Mouse (Mus musculus) urinary bladder, postnatal 36 days (tissue): ENCODE data around the gene Tcp10c.
"Not testable (repeated sequence)": the region's sequence is repeated elsewhere in the genome, so short reads cannot be mapped to it uniquely, and the experiment has no call there.

Experiments
- DNase-seq, 2 experiments: peaks; one replicate each; pipeline ENCODE4 v3.0.0; 2022; ENCODE audit warnings: low spot score in 2 of 2, mixed read lengths in 1 of 2

The Tcp10c gene

GRCm38 (mm10) chr17:13381286-13381685 lies 26.9 kb downstream of the Tcp10c start:
- DNase-seq: not testable (repeated sequence)

- DNase-seq: not testable (repeated sequence)
Measured at GRCm38 (mm10) chr17:13391020-13391419, 36.6 kb downstream of the Tcp10c start.

DNA sequence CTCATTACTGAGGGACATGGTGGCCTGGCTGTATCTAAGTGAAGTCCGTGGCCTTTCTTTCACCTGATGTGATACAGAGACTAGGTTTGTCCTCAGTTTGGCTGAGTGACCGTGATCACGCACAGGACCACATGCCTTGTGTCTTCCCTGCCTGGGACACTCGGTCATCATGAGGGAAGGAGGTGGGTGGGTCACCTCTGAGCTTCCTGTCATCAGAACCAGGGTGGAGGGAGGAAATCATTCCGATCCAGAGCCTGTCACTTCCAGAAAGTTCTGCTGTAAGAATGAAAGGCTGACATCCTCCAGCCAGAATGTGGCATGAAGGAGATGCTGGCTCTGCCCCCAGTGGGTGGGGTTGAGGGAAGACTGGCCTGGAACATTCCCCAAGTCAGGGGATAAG lies 45.6 kb downstream of the Tcp10c start:
- DNase-seq: not testable (repeated sequence)

GRCm38 (mm10) chr17:13402118-13402517 lies 47.7 kb downstream of the Tcp10c start:
- not testable (repeated sequence) for DNase-seq

GRCm38 (mm10) chr17:13403527-13404131 lies 49.3 kb downstream of the Tcp10c start:
- not testable (repeated sequence) for DNase-seq

GRCm38 (mm10) chr17:13406023-13406422 lies 51.7 kb downstream of the Tcp10c start:
- DNase-seq: not testable (repeated sequence)

DNA sequence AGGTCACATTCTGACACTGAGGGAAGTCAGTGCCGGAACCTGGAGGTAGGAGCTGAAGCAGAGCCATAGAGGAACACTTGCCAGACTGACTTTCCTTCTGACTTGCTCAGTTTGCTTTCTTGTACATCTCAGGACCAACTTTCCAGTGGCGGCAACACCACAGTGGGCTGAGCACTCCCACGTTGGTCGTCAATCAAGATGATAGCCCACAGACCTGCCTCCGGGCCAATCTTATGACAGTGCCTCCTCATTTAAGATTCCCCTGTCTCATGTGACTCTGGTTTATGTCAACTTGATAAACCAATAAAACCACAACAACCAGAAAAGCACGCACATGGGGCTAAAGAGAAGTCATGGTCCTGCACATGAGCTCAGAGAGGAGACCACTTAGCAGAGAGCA lies 52.3 kb downstream of the Tcp10c start:
- DNase-seq: not testable (repeated sequence)

DNA sequence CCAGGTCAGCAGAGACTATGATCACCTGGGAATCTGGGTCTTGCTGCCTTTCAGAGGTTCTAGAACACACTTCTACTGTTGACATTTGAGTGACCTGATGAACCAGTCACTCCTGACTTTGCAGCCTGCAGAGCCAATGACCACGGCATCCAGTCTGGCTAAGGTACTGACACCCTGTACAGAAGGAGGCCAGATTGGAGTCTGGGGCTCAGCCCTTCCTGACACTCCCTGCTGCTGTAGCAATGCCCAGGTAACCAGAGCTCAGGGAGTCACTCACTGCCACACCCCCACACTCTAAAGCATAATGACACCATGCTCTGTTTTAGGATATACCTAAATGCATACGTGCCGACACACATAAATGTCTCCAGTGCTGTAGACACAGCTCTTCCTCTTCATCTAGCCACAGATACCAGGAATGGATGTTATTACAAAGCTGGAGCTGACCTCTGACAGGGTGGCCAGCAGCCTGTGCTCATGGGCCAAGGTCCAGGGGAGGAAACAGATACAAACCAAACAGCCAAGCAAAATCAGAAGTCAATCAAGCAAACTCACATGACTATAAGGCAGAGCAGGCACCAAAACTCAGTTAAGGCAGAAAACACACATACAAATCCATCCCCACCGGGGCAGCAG lies 53.4 kb downstream of the Tcp10c start:
- DNase-seq: not testable (repeated sequence)

DNA sequence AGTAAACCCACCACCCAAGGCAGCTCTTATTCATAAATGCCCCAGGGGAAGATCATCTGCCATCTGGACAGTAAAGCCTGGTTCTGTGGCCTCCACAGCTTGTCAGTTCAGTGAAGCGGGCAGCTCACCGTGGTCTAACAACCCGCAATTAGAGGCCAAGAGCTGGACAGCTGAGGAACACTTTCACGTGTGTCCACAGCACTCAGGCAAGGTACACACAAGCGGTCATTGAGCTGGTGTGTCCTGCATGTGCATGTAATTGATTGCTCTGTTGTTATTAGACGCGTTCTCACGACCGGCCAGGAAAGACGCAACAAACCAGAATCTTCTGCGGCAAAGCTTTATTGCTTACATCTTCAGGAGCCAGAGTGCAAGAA lies 53.9 kb downstream of the Tcp10c start:
- not testable (repeated sequence) for DNase-seq

GRCm38 (mm10) chr17:13421022-13421591 lies 66.7 kb downstream of the Tcp10c start:
- DNase-seq: not testable (repeated sequence)

DNA sequence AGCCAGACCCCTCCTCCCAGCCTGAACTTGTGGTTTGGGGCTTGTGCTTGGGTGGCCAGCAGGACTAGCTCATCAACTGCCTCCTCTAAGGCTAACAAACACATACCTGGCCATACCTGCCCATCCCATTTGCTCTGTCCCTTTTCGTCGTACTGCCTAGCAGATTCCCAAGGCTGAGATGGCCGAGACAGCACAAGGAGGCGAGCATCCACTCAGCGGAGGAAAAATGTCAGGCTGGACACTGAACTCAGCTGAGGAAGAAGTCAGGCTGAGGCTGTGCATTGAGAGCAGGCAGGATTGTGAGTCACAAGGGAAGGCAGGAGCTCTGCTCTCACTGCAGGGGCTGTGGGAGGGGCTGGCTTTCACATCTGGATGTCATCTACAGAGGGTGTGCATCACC lies 68.3 kb downstream of the Tcp10c start:
- not testable (repeated sequence) for DNase-seq

DNA sequence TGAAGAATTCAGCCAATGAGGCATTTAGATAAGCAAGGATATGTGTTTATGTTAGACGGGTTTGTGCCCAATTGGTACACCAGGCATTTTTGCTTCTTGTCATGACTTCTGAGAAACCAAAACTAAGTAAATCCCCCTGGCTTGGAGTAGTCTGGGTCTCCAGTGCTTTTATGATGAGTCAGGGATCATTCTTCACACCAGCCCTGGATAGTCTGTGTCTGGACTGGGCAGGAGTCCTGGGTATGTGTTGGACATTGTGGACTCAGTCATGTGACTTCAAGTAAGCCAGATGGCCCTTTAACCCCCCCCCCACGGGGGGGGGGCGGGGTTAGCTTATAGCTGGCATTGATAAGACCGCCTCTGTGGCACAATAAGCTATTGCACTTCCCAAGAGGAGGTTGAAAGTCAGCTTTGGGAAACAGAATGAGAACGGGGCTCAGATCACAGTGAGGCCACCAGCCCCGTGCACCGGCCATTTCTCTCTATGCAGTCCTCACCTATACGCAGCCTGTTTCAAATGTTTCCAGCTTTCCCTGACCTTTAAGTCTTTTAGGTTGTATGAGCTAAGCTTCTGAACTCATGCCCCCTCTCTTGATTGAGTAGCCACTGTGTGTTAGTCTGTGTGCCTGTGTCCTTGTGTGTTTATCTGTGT lies 69.1 kb downstream of the Tcp10c start:
- DNase-seq: not testable (repeated sequence)

GRCm38 (mm10) chr17:13424321-13424720 lies 69.9 kb downstream of the Tcp10c start:
- DNase-seq: not testable (repeated sequence)

DNA sequence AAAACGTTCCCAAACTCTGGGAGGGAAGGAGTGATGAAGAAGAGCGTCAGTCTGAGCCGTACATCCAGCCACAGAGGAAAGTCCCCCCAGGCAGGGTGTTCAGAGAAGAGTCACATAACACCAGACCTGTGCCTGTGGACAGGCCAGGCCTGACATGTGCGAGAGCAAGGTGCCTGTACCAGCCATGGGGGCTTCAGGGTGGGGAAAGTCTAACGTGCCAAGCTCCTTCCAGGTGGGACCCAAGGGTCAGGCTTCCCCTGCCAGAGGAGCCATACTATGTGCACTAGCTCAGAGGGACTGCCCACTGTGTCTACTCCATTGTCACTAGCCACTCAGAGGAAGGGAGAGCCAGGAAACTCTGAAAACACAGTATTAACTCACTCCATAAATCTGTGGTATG lies 71.3 kb downstream of the Tcp10c start:
- not testable (repeated sequence) for DNase-seq

GRCm38 (mm10) chr17:13426508-13426907 lies 72.1 kb downstream of the Tcp10c start:
- not testable (repeated sequence) for DNase-seq
